Mouse (Mus musculus): ENCODE data around the gene Cttn.

- TF ChIP-seq CTCF (IDR thresholded peaks at IDR 0.05; ENCODE audit: low read depth, low read length) (no peak), POLR2A (IDR thresholded peaks at IDR 0.05; ENCODE audit: borderline replicate concordance, low read depth, low read length) (no peak)
Observed at GRCm38 (mm10) chr7:144450661-144451060, 20.1 kb downstream of the Cttn start.
